Mouse (Mus musculus): ENCODE data around the gene Itga11. TPM values are rescaled to one million over a fixed set of nuclear protein-coding genes. Genes with fewer than 3 reads are reported as not detected.
"Not testable (repeated sequence)": the region's sequence is repeated elsewhere in the genome, so short reads cannot be mapped to it uniquely, and the experiment has no call there.

Itga11 gene
- total RNA-seq (2014; fragmentation: Nextera tagmentation) (not detected in 2 replicates), total RNA-seq (2017) (not detected in 2 replicates)

GRCm38 (mm10) chr9:62677641-62678549 is at the start of gene Itga11:
TSS of gene Itga11 (plus strand) at chr9:62677826.
- ATAC-seq (replicated peaks; ENCODE audit: low FRiP score, low TSS enrichment, poor library complexity, severe bottlenecking), result no peak

GRCm38 (mm10) chr9:62630631-62631240 is 46.9 kb upstream of the Itga11 start:
- ATAC-seq (replicated peaks; ENCODE audit: low FRiP score, low TSS enrichment, poor library complexity, severe bottlenecking), result no peak

GRCm38 (mm10) chr9:62632392-62632791 is 45.2 kb upstream of the Itga11 start:
- ATAC-seq (replicated peaks; ENCODE audit: low FRiP score, low TSS enrichment, poor library complexity, severe bottlenecking), result no peak

- ATAC-seq (replicated peaks; ENCODE audit: low FRiP score, low TSS enrichment, poor library complexity, severe bottlenecking), result no peak
These were observed 39.6 kb upstream of the Itga11 start for GRCm38 (mm10) chr9:62638045-62638444.

- ATAC-seq (replicated peaks; ENCODE audit: low FRiP score, low TSS enrichment, poor library complexity, severe bottlenecking), result no peak
These were observed 37.9 kb upstream of the Itga11 start for GRCm38 (mm10) chr9:62639686-62640085.

- no peak for ATAC-seq (replicated peaks; ENCODE audit: low FRiP score, low TSS enrichment, poor library complexity, severe bottlenecking)
These were observed 37.4 kb upstream of the Itga11 start for GRCm38 (mm10) chr9:62640188-62640587.

GRCm38 (mm10) chr9:62645716-62646400 is 31.8 kb upstream of the Itga11 start:
- no peak for ATAC-seq (replicated peaks; ENCODE audit: low FRiP score, low TSS enrichment, poor library complexity, severe bottlenecking)

- no peak for ATAC-seq (replicated peaks; ENCODE audit: low FRiP score, low TSS enrichment, poor library complexity, severe bottlenecking)
These were observed 30.9 kb upstream of the Itga11 start for GRCm38 (mm10) chr9:62646721-62647183.

- ATAC-seq (replicated peaks; ENCODE audit: low FRiP score, low TSS enrichment, poor library complexity, severe bottlenecking), result no peak
These were observed 28.2 kb upstream of the Itga11 start for GRCm38 (mm10) chr9:62649444-62649843.

- ATAC-seq (replicated peaks; ENCODE audit: low FRiP score, low TSS enrichment, poor library complexity, severe bottlenecking), result no peak
These were observed 26.9 kb upstream of the Itga11 start for GRCm38 (mm10) chr9:62650764-62651163.

- ATAC-seq (replicated peaks; ENCODE audit: low FRiP score, low TSS enrichment, poor library complexity, severe bottlenecking), result no peak
These were observed 23.3 kb upstream of the Itga11 start for GRCm38 (mm10) chr9:62654336-62654735.

GRCm38 (mm10) chr9:62658016-62658415 is 19.6 kb upstream of the Itga11 start:
- ATAC-seq (replicated peaks; ENCODE audit: low FRiP score, low TSS enrichment, poor library complexity, severe bottlenecking), result no peak

GRCm38 (mm10) chr9:62659026-62659425 is 18.6 kb upstream of the Itga11 start:
- ATAC-seq (replicated peaks; ENCODE audit: low FRiP score, low TSS enrichment, poor library complexity, severe bottlenecking), result no peak

- ATAC-seq (replicated peaks; ENCODE audit: low FRiP score, low TSS enrichment, poor library complexity, severe bottlenecking), result not testable (repeated sequence)
These were observed 16.7 kb upstream of the Itga11 start for GRCm38 (mm10) chr9:62660971-62661370.

GRCm38 (mm10) chr9:62663443-62663842 is 14.2 kb upstream of the Itga11 start:
- no peak for ATAC-seq (replicated peaks; ENCODE audit: low FRiP score, low TSS enrichment, poor library complexity, severe bottlenecking)

- ATAC-seq (replicated peaks; ENCODE audit: low FRiP score, low TSS enrichment, poor library complexity, severe bottlenecking), result no peak
These were observed 13.4 kb upstream of the Itga11 start for GRCm38 (mm10) chr9:62664115-62664725.

GRCm38 (mm10) chr9:62665892-62666291 is 11.7 kb upstream of the Itga11 start:
- no peak for ATAC-seq (replicated peaks; ENCODE audit: low FRiP score, low TSS enrichment, poor library complexity, severe bottlenecking)

- no peak for ATAC-seq (replicated peaks; ENCODE audit: low FRiP score, low TSS enrichment, poor library complexity, severe bottlenecking)
These were observed 9.1 kb upstream of the Itga11 start for GRCm38 (mm10) chr9:62668503-62668902.

- no peak for ATAC-seq (replicated peaks; ENCODE audit: low FRiP score, low TSS enrichment, poor library complexity, severe bottlenecking)
These were observed 4.4 kb upstream of the Itga11 start for GRCm38 (mm10) chr9:62673241-62673640.

- ATAC-seq (replicated peaks; ENCODE audit: low FRiP score, low TSS enrichment, poor library complexity, severe bottlenecking), result no peak
These were observed 2.5 kb upstream of the Itga11 start for GRCm38 (mm10) chr9:62675172-62675571.

All from megakaryocyte-erythroid progenitor cell, adult 5-6 weeks (primary cell).